Mouse (Mus musculus): Measurements from ENCODE around the gene Zfp771.
"Not testable (repeated sequence)": the region's sequence is repeated elsewhere in the genome, so short reads cannot be mapped to it uniquely, and the experiment has no call there.

Zfp771 gene

DNA sequence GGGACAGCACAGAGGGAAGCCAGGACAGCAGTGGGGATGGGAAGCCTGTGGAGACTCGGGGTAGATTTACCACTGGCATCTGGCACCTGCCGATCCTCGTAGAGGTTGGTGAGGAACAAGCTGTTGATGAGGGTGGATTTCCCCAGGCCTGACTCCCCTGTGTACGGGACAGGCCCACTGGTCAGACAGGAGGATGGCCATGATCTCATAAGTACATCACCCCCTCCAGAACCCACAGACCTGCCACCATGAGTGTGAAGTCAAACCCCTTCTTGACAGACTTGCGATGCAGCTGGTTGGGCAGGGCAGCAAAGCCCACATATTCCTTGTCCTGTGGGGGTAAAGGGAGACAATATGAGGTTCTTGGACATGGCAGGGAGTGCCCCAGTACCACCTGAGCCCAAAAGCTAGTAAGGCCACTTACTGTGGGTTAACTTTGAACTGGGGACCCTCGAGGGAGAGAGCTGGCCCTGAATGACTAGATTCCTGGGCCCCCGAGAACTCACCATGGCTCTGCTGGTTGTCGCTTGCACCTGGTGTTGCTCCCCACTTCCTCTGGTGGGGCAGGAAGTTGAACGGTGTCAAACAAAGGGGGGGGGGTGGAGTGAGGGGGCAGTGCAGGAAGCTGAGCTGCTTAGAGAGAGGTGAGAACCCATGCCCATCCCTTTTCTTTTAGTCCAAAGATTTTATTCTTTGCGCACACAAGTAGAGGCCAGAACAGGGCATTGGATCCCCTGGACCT is 26.0 kb upstream of the Zfp771 start:
- no peak for DNase-seq (ENCODE audit: low read depth, low spot score)

DNA sequence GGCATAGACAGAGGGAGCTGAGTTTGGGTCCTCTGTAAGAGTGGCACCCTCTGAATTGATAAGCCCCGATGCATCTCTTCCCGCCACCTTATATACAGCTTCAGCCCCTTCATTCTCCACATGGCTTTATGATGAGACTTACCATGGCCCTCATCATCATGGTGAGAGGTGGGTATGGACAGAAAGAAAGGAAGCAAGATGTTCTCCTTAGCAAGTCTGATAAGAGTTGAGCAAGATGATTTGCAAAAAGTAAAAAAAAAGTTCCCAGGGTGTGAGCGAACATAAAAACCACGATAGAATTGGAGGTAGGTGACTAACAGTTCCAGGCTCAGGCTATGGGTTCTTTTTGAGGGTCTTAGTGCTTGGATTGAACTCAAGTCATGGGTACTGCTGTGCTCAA is 25.4 kb upstream of the Zfp771 start:
- no peak for DNase-seq (ENCODE audit: low read depth, low spot score)

DNA sequence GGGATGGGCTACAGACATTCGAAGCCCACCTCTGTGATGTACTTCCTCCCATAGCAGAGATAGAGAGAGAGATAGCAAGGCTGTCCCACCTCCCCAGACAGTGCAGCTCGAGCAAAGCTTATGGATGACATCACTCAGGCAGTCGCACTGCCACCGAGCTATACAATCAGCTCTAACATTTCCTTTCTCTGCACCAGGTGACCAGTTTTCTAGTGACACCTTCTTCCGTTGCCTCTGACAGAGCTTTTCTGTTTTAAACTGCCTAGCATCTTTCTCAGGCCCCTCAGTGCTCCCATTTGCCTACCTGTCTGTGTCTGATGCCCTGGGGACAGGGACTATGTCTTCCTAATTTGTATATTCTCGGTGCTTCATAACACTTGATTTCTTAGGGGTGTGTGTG is 23.6 kb upstream of the Zfp771 start:
- no peak for DNase-seq (ENCODE audit: low read depth, low spot score)

DNA sequence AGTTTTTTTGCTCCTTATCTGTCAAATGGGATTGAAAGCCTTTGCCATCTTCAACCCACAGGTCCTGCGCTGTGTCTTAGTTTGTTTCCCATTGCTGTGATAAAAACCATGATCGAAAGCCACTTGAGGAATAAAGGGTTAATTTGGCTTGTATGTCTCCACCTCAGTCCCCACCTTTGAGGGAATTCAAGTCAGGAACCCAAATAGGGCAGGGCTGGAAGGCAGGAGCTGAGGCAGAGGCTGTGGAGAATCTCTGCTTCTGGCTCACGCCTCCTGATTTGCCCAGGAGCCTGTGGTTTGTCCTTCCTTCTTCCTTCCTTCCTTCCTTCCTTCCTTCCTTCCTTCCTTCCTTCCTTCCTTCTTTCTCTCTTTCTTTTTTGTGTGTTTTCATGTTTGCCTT is 21.0 kb upstream of the Zfp771 start:
- DNase-seq (ENCODE audit: low read depth, low spot score), result no peak

DNA sequence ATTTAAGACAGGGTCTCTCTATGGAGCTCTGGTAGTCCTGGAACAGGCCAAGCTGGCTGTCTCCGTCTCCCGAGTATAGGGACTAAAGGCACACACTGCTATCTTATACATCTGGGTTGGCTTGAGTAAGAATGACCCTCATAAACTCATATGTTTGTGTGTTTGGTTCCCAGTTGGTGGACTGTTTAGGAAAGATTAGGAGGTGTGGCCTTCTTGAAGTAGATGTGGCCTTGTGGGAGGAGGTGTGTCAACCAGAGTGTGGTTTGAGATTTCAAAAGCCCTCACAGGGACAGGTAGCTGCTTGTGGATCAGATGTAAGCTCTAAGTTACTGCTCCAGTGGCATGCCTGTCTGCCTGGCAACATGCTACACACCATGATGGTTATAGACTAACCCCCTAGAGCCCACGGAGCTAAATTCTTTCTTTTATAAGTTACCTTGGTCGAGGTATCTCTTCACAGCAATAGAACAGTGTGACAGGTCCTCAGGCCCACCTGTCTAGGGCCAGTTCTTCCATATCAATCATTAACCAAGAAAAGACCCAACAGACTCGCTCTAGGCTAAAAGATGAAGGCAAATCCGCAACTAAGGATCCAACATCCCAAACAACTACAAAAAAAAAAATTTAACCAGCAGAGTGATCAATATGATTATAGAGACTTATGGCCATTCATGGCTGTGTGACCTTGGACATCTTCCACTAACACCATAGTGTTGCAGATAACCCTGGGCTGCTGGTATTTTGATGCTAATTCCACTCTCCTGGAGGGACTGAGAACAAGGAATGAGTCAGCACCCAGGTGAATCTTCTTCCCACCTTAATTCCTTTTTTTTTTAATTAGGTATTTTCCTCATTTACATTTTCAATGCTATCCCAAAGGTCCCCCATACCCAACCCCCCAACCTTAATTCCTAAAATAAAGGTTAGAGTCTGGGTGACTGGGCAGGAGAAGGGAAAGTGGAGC is 20.3 kb upstream of the Zfp771 start:
- no peak for DNase-seq (ENCODE audit: low read depth, low spot score)

DNA sequence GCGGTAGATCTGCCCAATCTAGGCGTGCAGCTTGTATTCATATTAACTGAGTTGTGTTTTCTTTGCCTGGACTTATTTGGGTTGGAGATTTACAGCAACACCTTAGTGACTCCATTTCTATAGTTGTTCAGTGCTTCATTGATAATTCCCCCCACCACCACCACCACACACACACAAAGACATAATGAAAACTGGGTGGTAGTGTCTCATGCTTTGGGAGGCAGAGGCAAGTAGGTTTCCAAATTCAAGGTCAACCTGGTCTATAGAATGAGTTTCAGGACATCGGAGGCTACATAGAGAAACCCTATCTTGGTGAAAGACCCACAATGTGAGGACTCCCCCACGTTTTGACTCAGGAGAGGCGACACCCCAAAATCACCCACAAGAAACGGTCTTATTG is 19.5 kb upstream of the Zfp771 start:
- DNase-seq (ENCODE audit: low read depth, low spot score), result no peak

DNA sequence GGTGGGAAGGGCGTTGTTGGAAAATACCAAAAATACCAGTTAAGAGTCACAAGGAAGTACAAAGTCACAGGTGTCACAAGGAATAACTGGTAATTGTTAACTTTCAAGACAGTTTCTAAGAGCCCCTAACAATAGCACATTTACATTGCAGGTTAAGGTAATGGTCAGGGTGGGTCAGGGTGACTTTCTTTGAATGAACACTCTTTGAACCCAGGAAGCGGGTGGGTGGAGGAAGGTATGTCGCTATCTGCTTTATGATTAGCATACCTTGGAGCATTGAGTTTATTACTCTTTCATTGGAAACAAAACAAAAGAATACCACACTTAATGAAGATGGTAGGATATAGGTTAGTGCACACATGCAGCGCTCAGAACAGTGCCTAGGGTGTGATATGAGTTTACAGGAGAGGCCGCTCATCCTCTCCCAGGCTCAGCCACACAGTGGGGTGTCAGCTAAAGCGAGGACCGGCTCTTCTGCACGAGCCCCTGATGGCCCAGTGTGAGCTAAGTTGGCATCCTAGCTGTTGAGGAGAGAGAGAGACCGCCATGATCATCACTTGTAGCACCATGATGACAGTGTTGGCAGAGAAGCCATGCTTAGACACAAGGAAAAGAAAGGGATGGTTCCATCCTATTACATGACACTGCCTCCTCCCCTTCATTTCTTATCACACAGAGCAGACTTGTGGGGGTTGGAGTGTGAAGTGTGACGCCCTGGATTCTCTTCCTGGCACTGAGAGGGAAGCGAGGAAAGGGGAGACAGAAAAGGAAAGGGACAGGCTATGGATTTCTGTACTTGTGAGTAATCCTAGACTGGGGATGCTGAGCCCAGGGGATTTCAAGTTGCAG is 18.7 kb upstream of the Zfp771 start:
- no peak for DNase-seq (ENCODE audit: low read depth, low spot score)

DNA sequence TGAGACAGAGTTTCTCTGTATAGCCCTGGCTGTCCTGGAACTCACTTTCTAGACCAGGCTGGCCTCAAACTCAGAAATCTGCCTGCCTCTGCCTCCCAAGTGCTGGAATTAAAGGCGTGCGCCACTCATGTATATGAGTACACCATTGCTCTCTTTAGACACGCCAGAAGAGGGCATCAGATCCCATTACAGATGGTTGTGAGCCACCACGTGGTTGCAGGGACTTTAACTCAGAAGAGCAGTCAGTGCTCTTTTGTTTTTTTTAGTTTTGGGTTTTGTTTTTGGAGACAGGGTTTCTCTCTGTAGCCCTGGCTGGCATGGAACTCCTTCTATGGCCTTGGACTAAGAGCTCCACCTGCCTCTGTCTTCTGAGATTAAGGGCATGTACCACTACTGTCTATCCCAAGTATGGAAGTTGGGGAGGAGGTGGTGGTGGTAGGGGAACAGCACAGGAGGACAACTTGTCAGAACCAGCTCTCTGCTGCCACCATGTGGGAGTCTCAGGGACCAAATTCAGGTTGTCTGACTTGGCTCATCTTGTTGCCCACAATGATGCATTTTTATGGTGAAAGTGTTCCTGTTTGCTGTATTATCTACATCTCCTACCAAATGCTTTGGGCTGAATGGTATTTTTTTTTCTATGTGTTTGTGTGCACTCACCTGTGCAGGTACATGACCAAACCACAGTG is 15.3 kb upstream of the Zfp771 start:
- DNase-seq (ENCODE audit: low read depth, low spot score), result peak; percentile 65

DNA sequence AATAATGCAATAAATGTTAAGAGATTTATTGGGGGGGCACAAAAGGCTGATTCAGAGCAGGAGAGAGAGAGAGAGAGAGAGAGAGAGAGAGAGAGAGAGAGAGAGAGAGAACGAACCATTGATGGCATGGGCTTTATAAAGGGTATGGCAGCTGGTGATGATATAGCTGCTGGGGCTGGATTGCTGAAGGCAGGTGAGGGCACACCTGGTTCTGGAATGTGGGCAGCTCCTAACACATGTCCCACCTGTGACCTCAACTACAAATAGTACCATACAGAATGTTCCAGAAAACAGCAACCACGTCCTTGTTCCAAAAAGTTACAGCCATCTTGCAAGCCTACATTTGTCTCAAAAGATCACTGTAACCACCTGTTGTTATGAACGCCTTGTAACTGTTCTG is 12.7 kb upstream of the Zfp771 start:
- DNase-seq (ENCODE audit: low read depth, low spot score), result no peak

DNA sequence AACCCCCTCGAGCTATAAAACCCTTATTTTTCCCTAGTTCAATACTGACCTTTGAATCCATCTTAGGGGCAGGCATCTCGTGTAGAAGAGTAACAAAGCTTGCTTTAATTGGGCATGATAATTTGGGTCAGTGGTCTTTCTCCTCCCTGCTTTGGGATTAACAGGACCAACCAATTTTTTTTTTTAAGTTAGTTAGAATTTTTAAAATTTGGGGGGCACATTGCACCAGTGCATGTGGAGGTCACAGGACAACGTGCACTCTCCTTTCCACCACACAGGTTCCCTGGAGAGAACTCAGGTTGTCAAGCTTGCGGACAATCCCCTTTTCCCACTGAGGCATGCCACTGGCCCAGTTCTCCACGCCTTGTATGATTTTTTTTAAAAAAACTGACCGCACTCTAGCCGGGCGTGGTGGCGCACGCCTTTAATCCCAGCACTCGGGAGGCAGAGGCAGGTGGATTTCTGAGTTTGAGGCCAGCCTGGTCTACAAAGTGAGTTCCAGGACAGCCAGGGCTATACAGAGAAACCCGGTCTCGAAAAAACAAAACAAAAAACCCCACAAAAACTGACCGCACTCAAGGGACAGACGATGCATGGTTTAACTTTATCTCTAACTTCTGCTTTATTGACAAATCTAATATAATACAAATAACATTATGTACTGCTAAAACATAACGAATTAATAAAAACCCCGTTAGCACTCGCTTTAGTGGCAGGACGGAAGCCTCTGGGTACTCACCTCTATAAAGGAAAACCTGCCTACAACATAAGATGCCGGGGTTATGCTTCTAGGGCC is 12.1 kb upstream of the Zfp771 start:
- no peak for DNase-seq (ENCODE audit: low read depth, low spot score)

DNA sequence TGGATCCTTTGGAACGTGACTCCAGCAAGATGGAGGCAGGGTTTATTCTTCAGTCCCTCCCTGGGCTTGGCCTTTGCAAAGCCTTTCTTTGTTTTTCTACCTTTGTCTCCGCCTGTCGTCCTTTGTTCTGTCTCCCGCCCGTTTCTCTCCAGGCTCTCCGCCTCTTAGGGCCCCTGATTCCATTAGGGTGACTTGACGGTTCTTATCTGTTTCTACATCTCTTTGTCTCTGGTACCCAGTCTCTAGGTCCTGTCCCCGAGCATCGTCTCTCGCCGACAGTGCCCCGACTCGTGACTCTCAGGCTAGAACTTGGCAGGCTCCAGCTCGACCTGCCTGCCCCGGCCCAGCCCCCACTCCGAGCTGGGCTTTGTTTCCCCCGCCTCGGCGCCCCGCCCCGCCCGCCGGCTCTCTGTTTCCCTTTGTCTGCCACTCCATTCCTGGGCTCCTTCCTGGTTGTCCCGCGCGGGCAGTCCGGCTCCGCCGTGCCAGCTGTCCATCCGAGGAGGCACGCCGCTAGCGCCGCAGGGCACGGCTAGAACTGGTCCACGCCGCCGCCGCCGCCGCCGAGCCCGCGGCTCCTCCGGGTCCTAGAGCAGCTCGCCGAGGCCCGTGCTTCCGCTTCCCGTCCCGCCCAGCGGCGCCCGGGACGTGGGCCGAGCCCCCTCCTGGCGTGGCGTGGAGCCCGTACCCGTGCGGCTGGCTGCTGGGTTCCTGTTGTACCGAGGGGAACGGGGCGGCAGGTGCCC is 11.3 kb upstream of the Zfp771 start, which contains the start of the genes Zfp553 and Sept1:
Gene Zfp553, plus strand, starts transcription at position 440 of the 746 bp plus-strand sequence.
Gene Sept1, minus strand, starts transcription at position 509 of the 746 bp plus-strand sequence.
- peak; percentile 75 for DNase-seq (ENCODE audit: low read depth, low spot score)

DNA sequence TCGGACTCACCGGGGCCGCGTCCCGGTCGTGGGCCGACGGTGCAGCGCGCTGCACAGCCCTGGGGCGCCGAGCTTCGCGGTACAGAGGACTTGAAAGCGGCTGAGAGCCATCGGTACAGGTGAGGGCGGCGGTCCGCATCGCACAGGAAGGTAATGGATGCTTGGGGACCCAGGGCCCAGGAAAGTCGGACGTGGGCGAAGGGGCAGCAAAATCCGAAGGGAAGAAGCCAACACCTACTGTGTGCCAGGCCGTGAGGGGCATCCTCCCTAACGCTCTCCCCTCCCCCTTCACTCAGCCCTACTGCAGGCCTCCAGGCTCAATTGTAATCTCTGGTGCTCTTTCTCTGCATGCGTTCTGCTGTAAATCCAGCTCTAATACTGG is 10.7 kb upstream of the Zfp771 start:
- DNase-seq (ENCODE audit: low read depth, low spot score), result no peak

DNA sequence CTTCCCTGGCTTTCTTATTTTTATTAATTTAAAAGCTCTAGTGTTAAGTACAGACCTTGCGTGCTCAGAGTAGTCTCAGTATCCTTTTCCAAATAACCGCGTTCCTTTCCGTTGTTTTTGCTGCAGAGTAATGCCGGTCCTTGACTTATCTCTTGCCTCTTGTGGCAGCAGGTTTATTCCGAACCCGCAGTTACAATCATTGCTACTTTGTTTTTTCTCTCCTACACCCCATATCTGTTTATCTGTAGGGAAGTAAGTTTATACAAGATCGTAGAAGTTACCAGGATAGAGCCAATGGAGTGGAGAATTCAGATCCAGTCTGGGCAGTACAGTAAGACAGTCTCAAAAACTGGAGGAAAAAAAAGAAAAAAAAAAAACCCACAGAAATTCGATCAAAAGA is 10.3 kb upstream of the Zfp771 start:
- no peak for DNase-seq (ENCODE audit: low read depth, low spot score)

DNA sequence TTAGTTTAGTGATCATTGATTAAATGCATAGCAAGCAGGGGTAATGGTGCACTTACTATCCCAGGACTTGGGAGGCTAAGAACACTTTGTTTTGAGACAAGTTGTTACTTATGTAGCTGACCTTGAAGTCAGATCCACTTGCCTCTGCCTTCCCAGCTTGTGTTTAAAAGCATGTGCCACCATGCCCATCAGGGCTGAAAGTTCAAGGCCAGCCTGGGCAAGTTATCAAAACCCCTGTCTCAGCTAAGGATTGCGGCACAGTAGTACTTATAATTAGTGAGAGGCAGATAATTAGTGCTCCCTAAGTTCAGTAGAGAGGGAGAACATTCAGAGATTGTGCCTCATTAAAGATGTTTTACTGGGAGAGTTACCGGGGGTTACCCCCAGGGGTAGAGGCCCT is 9.3 kb upstream of the Zfp771 start:
- DNase-seq (ENCODE audit: low read depth, low spot score), result no peak

DNA sequence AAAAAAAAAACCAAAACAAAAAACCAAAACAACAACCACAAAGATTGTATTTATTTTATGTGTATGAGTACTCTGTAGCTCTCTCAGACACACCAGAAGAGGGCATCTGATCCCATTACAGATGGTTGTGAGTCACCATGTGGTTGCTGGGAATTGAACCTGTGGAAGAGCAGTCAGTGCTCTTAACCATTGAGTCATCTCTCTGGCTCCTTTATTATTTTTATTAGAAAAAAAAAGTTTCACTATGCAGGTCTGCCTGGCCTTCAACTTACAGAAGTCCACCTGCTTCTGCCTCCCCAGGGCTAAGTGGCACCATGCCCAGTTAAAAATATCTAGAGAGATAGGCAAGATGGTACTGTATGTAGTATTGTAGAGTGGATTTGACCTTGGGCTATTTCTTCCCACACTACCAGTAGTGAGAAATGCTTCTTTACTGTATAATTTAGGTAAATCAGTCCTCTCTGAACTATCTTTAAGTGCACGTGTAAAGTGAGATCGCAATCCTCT is 660 bp upstream of the Zfp771 start:
- no peak for DNase-seq (ENCODE audit: low read depth, low spot score)

DNA sequence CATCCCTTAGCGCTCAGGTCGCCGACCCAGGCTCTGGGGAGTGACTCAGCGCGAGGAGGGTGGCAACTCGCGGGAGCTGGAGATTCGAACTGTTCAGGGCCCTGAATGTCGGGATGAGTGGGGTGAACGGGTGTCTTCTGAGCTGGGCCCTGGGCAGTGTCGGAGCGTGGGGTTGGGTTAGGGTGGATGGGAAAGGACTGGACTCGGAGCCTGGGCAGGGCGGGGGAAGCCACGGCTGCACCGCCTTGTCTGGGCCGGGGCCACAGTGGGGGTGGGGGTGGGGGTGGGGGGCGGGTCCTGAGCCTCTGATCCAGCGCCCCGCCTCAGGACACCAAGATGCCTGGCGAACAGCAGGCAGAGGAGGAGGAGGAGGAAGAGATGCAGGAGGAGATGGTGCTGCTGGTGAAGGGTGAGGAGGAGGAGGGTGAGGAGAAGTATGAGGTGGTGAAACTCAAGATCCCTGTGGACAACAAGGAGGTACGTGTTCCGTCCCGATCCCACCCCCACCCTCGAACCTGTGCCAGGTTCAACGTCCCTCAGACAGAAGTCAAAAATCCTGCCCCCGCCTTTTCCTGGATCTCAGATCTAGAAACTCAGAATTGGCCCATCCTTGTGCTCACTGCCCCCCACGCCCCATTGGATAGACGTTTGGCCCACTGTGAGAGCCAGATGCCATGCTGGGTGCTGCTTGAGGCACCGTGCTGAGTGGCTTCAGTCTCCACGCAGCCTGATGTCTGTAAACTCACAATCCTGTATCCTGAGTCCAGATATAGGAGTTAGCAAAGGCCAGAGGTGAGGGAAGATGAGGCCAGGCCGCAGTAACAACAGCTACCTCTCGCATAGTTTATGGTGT is 810 bp downstream of the Zfp771 start:
- DNase-seq (ENCODE audit: low read depth, low spot score), result no peak

DNA sequence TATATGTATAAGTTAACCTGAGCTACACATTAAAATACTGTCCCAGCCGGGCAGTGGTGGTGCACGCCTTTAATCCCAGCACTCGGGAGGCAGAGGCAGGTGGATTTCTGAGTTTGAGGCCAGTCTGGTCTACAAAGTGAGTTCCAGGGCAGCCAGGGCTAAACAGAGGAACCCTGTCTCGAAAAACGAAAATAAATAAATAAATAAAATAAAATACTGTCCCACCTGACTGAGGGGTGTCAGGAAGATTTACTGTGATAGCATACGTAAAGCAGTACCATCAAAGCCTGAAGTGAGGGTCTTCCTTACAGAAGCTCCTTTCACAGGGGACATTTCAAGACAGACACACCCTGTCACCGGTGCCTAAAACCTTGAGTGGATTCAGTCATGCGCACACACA is 6.4 kb downstream of the Zfp771 start:
- DNase-seq (ENCODE audit: low read depth, low spot score), result not testable (repeated sequence)

DNA sequence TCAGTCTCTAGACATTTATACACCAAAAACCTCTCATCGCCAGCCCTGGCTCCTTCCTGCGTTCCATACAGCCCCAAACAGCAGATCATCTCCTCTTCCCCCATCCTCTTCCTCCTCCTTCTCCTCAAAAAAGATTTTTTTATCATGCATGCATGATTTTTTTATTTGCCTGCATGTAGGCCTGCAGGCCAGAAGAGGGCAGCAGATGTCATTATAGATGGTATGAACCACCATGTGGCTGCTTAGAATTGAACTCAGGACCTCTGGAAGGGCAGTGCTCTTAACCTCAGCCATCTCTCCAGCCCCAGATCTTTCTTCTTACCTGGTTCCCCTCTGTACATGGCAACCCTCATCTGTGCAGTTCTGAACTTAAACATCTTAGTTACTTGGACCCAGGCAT is 8.3 kb downstream of the Zfp771 start:
- DNase-seq (ENCODE audit: low read depth, low spot score), result no peak

DNA sequence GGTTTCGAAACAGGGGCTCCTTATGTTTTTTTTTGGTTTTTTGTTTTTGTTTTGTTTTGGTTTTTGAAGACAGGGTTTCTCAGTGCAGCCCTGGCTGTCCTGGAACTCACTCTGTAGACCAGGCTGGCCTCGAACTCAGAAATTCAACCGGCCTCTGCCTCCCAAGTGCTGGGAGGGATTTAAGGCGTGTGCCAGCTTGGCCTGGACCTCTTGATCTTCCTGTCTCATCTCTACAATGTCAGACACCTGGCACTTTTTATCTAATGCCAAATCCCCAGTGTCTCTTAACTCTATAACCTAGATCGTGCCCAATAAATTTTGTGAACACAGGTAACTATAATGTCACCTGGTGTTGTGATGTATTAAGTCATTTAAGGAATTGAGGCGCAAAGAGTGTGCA is 9.3 kb downstream of the Zfp771 start:
- DNase-seq (ENCODE audit: low read depth, low spot score), result no peak

Measured in retina, postnatal 7 days (tissue).